Mouse (Mus musculus) frontal cortex, adult (tissue): Measurements from ENCODE around the gene Dock2.

Experiments used
- ATAC-seq: cut with Nextera tagmentation; 2 replicates; pipeline ENCODE4 v1.9.2; 2017; ENCODE audit warnings: mild to moderate bottlenecking, moderate library complexity, mixed read lengths; ENCODE audit not compliant: low TSS enrichment

Dock2 gene

GRCm38 (mm10) chr11:34424546-34424945, 359.1 kb downstream of the Dock2 start:
- no peak for ATAC-seq

- peak; percentile 93 for ATAC-seq
Observed at GRCm38 (mm10) chr11:34421061-34421460, 362.6 kb downstream of the Dock2 start.

GRCm38 (mm10) chr11:34416619-34416979, 367.1 kb downstream of the Dock2 start:
- ATAC-seq = no peak

- ATAC-seq = no peak
Observed at GRCm38 (mm10) chr11:34415884-34416618, 367.6 kb downstream of the Dock2 start.

GRCm38 (mm10) chr11:34406850-34407249, 376.8 kb downstream of the Dock2 start:
- ATAC-seq = no peak

GRCm38 (mm10) chr11:34406309-34406708, 377.4 kb downstream of the Dock2 start:
- no peak for ATAC-seq

- no peak for ATAC-seq
Observed at GRCm38 (mm10) chr11:34405311-34405710, 378.4 kb downstream of the Dock2 start.

GRCm38 (mm10) chr11:34401343-34401742, 382.3 kb downstream of the Dock2 start:
- peak; percentile 83 for ATAC-seq

GRCm38 (mm10) chr11:34398555-34398954, 385.1 kb downstream of the Dock2 start:
- ATAC-seq = no peak

- ATAC-seq = no peak
Observed at GRCm38 (mm10) chr11:34397661-34398060, 386.0 kb downstream of the Dock2 start.

GRCm38 (mm10) chr11:34395802-34396201, 387.9 kb downstream of the Dock2 start:
- ATAC-seq = no peak

GRCm38 (mm10) chr11:34392105-34392504, 391.6 kb downstream of the Dock2 start:
- ATAC-seq = no peak

- ATAC-seq = no peak
Observed at GRCm38 (mm10) chr11:34389261-34390116, 394.2 kb downstream of the Dock2 start.

GRCm38 (mm10) chr11:34385001-34385688, 398.5 kb downstream of the Dock2 start:
- no peak for ATAC-seq

- no peak for ATAC-seq
Observed at GRCm38 (mm10) chr11:34384178-34384577, 399.5 kb downstream of the Dock2 start.

- ATAC-seq = no peak
Observed at GRCm38 (mm10) chr11:34383501-34383900, 400.2 kb downstream of the Dock2 start.

GRCm38 (mm10) chr11:34377649-34378048, 406.0 kb downstream of the Dock2 start:
- no peak for ATAC-seq

GRCm38 (mm10) chr11:34375557-34375956, 408.1 kb downstream of the Dock2 start:
- ATAC-seq = no peak

- no peak for ATAC-seq
Observed at GRCm38 (mm10) chr11:34372224-34372623, 411.5 kb downstream of the Dock2 start.

GRCm38 (mm10) chr11:34356109-34356508, 427.6 kb downstream of the Dock2 start:
- ATAC-seq = peak; percentile 67

GRCm38 (mm10) chr11:34355406-34355805, 428.3 kb downstream of the Dock2 start:
- no peak for ATAC-seq

- no peak for ATAC-seq
Observed at GRCm38 (mm10) chr11:34349453-34350056, 434.1 kb downstream of the Dock2 start.
